Mouse (Mus musculus): ENCODE measurements around the gene Ptpn1.

GRCm38 (mm10) chr2:167891908-167892307 lies 39.9 kb upstream of the Ptpn1 start:
- peak; percentile 91 for TF ChIP-seq CTCF (IDR thresholded peaks at IDR 0.05; ENCODE audit: control insufficient read depth, insufficient read depth, low read length)
- no peak for TF ChIP-seq POLR2A (IDR thresholded peaks at IDR 0.05; ENCODE audit: borderline replicate concordance, control insufficient read depth, low read depth, low read length)

Data from bone marrow, adult 2 months (tissue).